10 mouse cellular contexts compared by ENCODE assay signal in the genomic region with DNA sequence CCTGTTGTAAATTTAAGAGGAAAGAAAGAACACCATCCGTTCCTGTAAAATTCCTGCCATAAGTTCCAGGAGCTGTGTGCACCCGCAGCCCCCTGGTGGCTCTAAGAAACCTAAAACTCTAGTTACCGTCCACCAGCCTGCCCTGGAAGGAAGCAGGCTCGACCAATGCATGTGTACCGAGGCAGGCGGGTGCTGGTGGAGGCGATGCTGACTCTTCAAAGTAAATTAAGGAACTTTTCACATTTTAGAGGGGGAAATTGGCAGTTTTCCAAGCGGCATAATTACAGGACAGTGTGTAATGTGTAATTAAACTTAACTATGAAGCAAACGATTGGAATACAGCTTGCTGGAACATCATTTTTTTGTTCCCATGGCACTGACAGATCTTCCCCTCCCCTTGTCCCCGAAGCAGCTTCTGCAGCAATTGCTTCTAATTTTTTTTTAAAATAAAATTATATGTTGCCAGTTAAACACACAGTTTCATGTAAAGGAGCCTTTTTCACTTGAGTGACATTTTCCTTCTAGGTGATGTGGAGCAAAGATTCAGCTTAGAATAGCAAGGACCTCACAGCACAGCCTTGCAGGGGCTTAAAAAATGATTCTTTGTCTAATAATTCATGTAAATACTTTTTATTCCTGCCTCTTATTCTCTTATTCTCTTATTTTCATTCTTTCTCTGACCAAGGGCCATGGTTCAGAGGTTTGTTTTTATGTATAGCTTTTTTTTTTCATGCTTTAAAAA.
DNase-seq lines count a peak whose midpoint lies in the region; ATAC-seq and TF ChIP-seq lines count a peak whose summit lies in the region.
"Had no signal": no experiment of that assay in that cellular context is flagged by ENCODE, and none has a peak within 500 bp of the region (broad histone marks: within the 10 kb centered on the region; RNA-seq: fewer than 3 reads in every experiment).

No protein-coding gene starts in this region.

- peak overlapping the region; percentile 34 to 49; a peak in 1 of 4 replicates for H3K27ac ChIP-seq in heart, embryonic 14.5 days (replicated peaks in 1 of 2; ENCODE audit: control insufficient read depth in 1 of 2, insufficient read depth in 1 of 2, low read depth in 2 of 2, low read length in 2 of 2)
- no peak overlapping the region for H3K27ac ChIP-seq in heart, embryonic 10.5 days
- peak overlapping the region; percentile 35 for H3K27ac ChIP-seq in hindbrain, embryonic 15.5 days (replicated peaks)
- H3K27ac ChIP-seq in neural tube, embryonic 13.5 days (replicated peaks), result peak overlapping the region; percentile 82
- H3K27ac ChIP-seq: lung, embryonic 15.5 days had no signal

- no peak for TF ChIP-seq POLR2A in brain, embryonic 14.5 days (IDR thresholded peaks at IDR 0.05; ENCODE audit: borderline replicate concordance, extremely low read depth, insufficient read depth, insufficient read length, poor library complexity, severe bottlenecking)

- no peak overlapping the region for H3K9ac ChIP-seq in heart, embryonic 14.5 days (ENCODE audit: low read length)
- no peak overlapping the region for H3K9ac ChIP-seq in hindbrain, embryonic 15.5 days
- peak overlapping the region; percentile 31; the same call in 1 of the 2 replicates for H3K9ac ChIP-seq in neural tube, embryonic 13.5 days
- H3K9ac ChIP-seq: lung, embryonic 15.5 days had no signal

- H3K4me3 ChIP-seq in heart, embryonic 14.5 days (ENCODE audit: control insufficient read depth in 1 of 2, insufficient read depth in 1 of 2, low read depth in 1 of 2, low read length in 2 of 2), result no peak overlapping the region
- no peak overlapping the region for H3K4me3 ChIP-seq in heart, embryonic 10.5 days
- H3K4me3 ChIP-seq in hindbrain, embryonic 15.5 days, result no peak overlapping the region
- H3K4me3 ChIP-seq in neural tube, embryonic 13.5 days, result no peak overlapping the region
- H3K4me3 ChIP-seq: lung, embryonic 15.5 days had no signal

- ATAC-seq in heart, embryonic 14.5 days (ENCODE audit: insufficient number of reproducible peaks, insufficient read depth, low FRiP score, low read depth), result no peak
- peak; percentile 62; the same call in 1 of the 2 replicates for ATAC-seq in hindbrain, embryonic 15.5 days (ENCODE audit: low FRiP score, low read depth)
- peak; percentile 49; the same call in 1 of the 2 replicates for ATAC-seq in neural tube, embryonic 13.5 days (ENCODE audit: low read depth)
- ATAC-seq in erythroid progenitor cell, adult 5-6 weeks (replicated peaks; ENCODE audit: low FRiP score, poor library complexity, severe bottlenecking), result no peak

- peaks cover 5 to 12% of the 10 kb centered on the region in 2 experiments for H3K4me1 ChIP-seq in heart, embryonic 14.5 days (ENCODE audit: control insufficient read depth in 2 of 2, insufficient read depth in 2 of 2, low read length in 2 of 2)
- no peaks in the 10 kb centered on the region for H3K4me1 ChIP-seq in heart, embryonic 10.5 days
- peaks cover 17% of the 10 kb centered on the region for H3K4me1 ChIP-seq in hindbrain, embryonic 15.5 days (replicated peaks)
- H3K4me1 ChIP-seq in neural tube, embryonic 13.5 days (replicated peaks), result peaks cover 23% of the 10 kb centered on the region
- H3K4me1 ChIP-seq: lung, embryonic 15.5 days had no signal

- TF ChIP-seq CTCF in brain, embryonic 14.5 days (IDR thresholded peaks at IDR 0.05; ENCODE audit: borderline replicate concordance, extremely low read depth, insufficient read depth, insufficient read length), result peak; percentile 47; the same call in 1 of the 2 replicates

- no peaks in the 10 kb centered on the region for H3K27me3 ChIP-seq in heart, embryonic 14.5 days (ENCODE audit: control insufficient read depth, insufficient read depth, low read length)
- no peaks in the 10 kb centered on the region for H3K27me3 ChIP-seq in heart, embryonic 10.5 days (ENCODE audit: insufficient read depth, poor library complexity, severe bottlenecking)
- no peaks in the 10 kb centered on the region for H3K27me3 ChIP-seq in hindbrain, embryonic 15.5 days
- no peaks in the 10 kb centered on the region for H3K27me3 ChIP-seq in neural tube, embryonic 13.5 days
- H3K27me3 ChIP-seq: lung, embryonic 15.5 days had no signal

- no peaks in the 10 kb centered on the region for H3K9me3 ChIP-seq in heart, embryonic 14.5 days (ENCODE audit: control insufficient read depth, low read length)
- no peaks in the 10 kb centered on the region for H3K9me3 ChIP-seq in heart, embryonic 10.5 days
- H3K9me3 ChIP-seq in hindbrain, embryonic 15.5 days, result no peaks in the 10 kb centered on the region
- no peaks in the 10 kb centered on the region for H3K9me3 ChIP-seq in neural tube, embryonic 13.5 days
- H3K9me3 ChIP-seq: lung, embryonic 15.5 days had no signal

- DNase-seq in heart, embryonic 10.5 days (ENCODE audit: low spot score), result no peak
- DNase-seq in brain, embryonic 14.5 days (ENCODE audit: low read depth), result peak; percentile 97
- DNase-seq in ovary, adult 18-20 months (ENCODE audit: low spot score), result no peak
- DNase-seq in kidney, postnatal 14 days, result no peak
- DNase-seq: cerebellum, adult 8-10 months had no signal

- no peak overlapping the region for H3K4me2 ChIP-seq in heart, embryonic 14.5 days (ENCODE audit: low read length)
- H3K4me2 ChIP-seq in hindbrain, embryonic 15.5 days, result peak overlapping the region; percentile 23
- H3K4me2 ChIP-seq in neural tube, embryonic 13.5 days, result peak overlapping the region; percentile 20; the same call in 1 of the 2 replicates
- H3K4me2 ChIP-seq: lung, embryonic 15.5 days had no signal

- H3K36me3 ChIP-seq in heart, embryonic 14.5 days (ENCODE audit: control insufficient read depth, insufficient read depth, low read length), result no peaks in the 10 kb centered on the region
- H3K36me3 ChIP-seq in heart, embryonic 10.5 days, result no peaks in the 10 kb centered on the region
- H3K36me3 ChIP-seq in hindbrain, embryonic 15.5 days, result no peaks in the 10 kb centered on the region
- no peaks in the 10 kb centered on the region for H3K36me3 ChIP-seq in neural tube, embryonic 13.5 days
- H3K36me3 ChIP-seq: lung, embryonic 15.5 days had no signal

- 50% methylated on average over 10 of the region's 10 CpGs for WGBS in heart, embryonic 14.5 days
- 56% methylated on average over 10 of the region's 10 CpGs for WGBS in heart, embryonic 10.5 days
- 25% methylated on average over 10 of the region's 10 CpGs for WGBS in hindbrain, embryonic 15.5 days
- 28% methylated on average over 10 of the region's 10 CpGs for WGBS in neural tube, embryonic 13.5 days

Comparison
In these comparisons a context has a peak if more than half of its experiments do, and no peak if none do; other contexts are left out.
1. ATAC-seq: peak in hindbrain, embryonic 15.5 days (single experiment) and neural tube, embryonic 13.5 days (single experiment); none in heart, embryonic 14.5 days (single experiment) and erythroid progenitor cell, adult 5-6 weeks (single experiment).